Mouse (Mus musculus): Measurements from ENCODE around the gene Cox8a. TPM values are rescaled to one million over a fixed set of nuclear protein-coding genes. Genes with fewer than 3 reads are reported as not detected.

Cox8a gene
- polyA plus RNA-seq (2014; fragmentation: Illumina TruSeq; extraction: RNeasy Lipid Tissue Mini Kit (QIAGEN cat#74804); ENCODE audit: low read depth, low replicate concordance), result 141 TPM

DNA sequence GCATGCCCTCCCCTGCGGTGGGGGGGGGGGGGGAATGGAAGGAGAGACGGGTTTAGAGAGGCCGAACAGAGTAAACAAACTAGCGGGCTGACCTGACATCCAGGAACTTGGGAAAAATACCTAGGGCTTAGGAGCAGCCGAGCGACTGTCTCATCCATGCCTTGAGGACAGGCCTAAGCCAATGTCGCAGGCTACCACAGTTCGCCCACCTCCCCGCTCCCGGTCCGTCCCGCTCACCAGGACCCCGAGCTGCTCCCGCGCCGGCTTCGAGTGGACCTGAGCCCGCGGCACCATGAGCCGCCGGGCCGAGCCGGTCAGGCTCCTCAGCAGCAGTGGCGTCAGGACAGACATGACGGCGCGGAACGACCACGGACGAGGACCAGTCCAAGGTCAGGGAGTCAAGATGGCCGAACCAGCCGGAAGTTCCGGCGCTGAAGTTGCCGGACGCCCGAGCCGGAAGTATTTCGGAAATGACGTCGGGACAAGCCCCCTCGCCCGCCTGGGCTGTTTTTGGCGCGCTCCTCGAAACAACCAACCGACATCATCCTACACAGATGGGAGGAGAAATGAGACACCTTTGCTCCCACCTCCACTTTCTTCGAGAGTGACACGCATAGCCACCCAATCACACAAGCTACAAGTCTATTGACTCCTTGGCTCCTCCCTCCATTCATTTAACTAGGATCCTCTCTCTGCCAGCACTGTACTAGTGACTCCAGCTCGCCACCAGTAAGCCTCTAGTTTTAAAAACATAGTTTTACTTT is at the start of gene Cox8a:
Cox8a (minus strand) TSS at position 455 of the 764 bp plus-strand sequence.

DNA sequence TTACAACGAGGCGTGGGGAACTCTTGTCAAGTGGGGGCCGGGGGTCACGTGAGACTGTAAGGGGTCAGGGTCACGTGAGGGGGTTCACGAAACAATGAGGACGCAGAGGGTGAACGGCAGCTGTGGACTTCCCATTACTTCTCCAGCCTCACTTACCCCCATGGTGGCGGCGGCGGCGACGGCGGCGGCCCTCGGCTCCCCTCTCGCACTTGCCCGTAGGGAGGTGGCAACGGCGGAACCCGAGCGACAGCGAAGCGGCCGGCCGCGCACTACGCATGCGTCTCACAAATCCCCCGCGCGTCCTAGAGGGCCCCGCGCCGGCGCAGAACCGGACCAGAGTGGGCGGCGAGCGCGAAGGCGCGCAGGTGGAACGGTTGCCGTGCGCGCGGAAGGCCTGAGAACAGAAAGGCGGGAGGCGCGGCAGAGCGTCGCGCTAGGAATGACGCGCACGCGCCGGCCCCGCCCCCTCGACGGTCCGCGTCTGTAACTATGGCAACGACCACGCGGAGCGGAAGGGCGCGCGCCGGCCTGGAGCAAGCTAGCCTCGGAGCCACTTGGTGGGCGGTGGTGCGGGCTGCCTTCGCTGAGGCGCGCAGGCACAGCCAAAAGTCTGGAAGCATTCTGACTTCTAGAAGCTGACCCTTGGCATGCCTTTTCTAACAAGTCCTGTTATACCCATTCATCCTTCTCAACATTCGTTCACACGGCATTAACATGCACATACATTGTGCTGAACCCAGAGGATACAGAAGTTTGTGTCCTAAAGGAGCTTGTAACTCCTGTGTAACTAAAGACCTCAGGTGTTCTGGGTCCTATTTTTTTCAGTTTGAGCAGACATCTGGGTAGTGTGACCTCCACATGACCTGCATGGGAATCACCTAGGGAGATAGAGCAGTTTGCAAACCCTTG is 23.6 kb upstream of the Cox8a start, which contains the start of gene Naa40:
Naa40 (minus strand) TSS at position 402 of the 909 bp plus-strand sequence.

DNA sequence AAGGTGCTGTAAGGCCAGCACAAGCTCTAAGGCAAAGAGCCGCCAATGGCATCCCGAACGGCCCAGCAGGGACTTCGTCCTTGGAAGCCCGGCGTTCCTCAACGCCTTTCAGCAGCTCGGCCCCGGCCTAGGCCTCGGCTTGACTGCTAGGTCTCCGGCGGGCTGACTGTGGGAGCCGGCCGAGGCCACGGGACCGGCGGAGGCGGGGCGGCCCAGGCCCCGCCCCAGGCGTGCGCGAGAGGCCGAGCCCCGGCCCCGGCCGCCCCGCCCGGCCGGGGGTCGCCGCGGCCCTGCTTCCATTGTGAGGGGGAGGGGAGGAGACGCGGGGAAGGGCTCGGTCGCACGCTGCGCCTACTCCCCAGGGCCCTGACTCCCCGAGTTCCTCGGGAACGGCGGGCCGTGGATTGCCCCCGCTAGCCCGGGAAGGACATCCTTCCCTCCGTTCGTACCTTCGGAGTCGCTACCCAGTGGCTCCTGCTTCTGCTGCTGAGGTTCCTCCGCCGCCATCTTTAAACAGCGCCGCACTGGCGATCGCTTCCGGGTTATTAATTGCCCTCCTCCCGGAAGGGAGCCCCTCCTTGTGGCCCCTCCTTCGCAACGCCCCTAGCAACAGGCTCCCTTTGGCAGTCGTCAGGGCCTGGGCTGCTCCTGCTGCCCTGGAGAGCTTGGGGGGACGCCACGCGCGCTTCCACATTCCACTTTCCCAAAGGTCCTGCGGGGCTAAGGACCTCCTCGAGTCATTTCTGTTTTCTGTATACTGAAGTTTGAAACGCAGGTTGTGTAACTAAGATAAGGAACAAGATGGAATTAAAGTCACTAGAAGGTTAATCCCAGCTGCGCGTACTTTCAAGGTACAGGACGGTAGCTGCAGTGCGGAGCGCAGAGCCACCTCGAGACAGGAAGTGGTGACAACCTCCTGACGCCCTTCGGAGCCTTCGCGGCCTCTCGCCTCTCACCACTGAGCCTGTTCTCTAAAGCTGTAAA is 11.4 kb downstream of the Cox8a start, which contains the start of gene Otub1:
Otub1 (minus strand) TSS at position 564 of the 984 bp plus-strand sequence.

Other genes starting within 250 kb of the Cox8a start
- 4.9 TPM for gene Ppp1r14b, start 242.6 kb downstream of the Cox8a start, polyA plus RNA-seq (2014; fragmentation: Illumina TruSeq; extraction: RNeasy Lipid Tissue Mini Kit (QIAGEN cat#74804); ENCODE audit: low read depth, low replicate concordance)
- gene Plcb3, start 241.1 kb downstream of the Cox8a start, polyA plus RNA-seq (2014; fragmentation: Illumina TruSeq; extraction: RNeasy Lipid Tissue Mini Kit (QIAGEN cat#74804); ENCODE audit: low read depth, low replicate concordance), result 16.1 TPM
- 7.6 TPM for gene Fkbp2, start 237.1 kb downstream of the Cox8a start, polyA plus RNA-seq (2014; fragmentation: Illumina TruSeq; extraction: RNeasy Lipid Tissue Mini Kit (QIAGEN cat#74804); ENCODE audit: low read depth, low replicate concordance)
- 6.6 TPM for gene Vegfb, start 230.0 kb downstream of the Cox8a start, polyA plus RNA-seq (2014; fragmentation: Illumina TruSeq; extraction: RNeasy Lipid Tissue Mini Kit (QIAGEN cat#74804); ENCODE audit: low read depth, low replicate concordance)
- not detected for gene Dnajc4, start 225.0 kb downstream of the Cox8a start, polyA plus RNA-seq (2014; fragmentation: Illumina TruSeq; extraction: RNeasy Lipid Tissue Mini Kit (QIAGEN cat#74804); ENCODE audit: low read depth, low replicate concordance)
- gene Nudt22, start 221.5 kb downstream of the Cox8a start, polyA plus RNA-seq (2014; fragmentation: Illumina TruSeq; extraction: RNeasy Lipid Tissue Mini Kit (QIAGEN cat#74804); ENCODE audit: low read depth, low replicate concordance), result not detected
- gene Trpt1, start 221.5 kb downstream of the Cox8a start, polyA plus RNA-seq (2014; fragmentation: Illumina TruSeq; extraction: RNeasy Lipid Tissue Mini Kit (QIAGEN cat#74804); ENCODE audit: low read depth, low replicate concordance), result 1.1 TPM
- 0.38 TPM for gene Fermt3, start 198.1 kb downstream of the Cox8a start, polyA plus RNA-seq (2014; fragmentation: Illumina TruSeq; extraction: RNeasy Lipid Tissue Mini Kit (QIAGEN cat#74804); ENCODE audit: low read depth, low replicate concordance)
- gene Stip1, start 177.6 kb downstream of the Cox8a start, polyA plus RNA-seq (2014; fragmentation: Illumina TruSeq; extraction: RNeasy Lipid Tissue Mini Kit (QIAGEN cat#74804); ENCODE audit: low read depth, low replicate concordance), result 30.8 TPM
- 2.6 TPM for gene Macrod1, start 160.8 kb downstream of the Cox8a start, polyA plus RNA-seq (2014; fragmentation: Illumina TruSeq; extraction: RNeasy Lipid Tissue Mini Kit (QIAGEN cat#74804); ENCODE audit: low read depth, low replicate concordance)
- 0.25 TPM for gene Flrt1, start 111.9 kb downstream of the Cox8a start, polyA plus RNA-seq (2014; fragmentation: Illumina TruSeq; extraction: RNeasy Lipid Tissue Mini Kit (QIAGEN cat#74804); ENCODE audit: low read depth, low replicate concordance)
- gene Otub1, start 11.3 kb downstream of the Cox8a start, polyA plus RNA-seq (2014; fragmentation: Illumina TruSeq; extraction: RNeasy Lipid Tissue Mini Kit (QIAGEN cat#74804); ENCODE audit: low read depth, low replicate concordance), result 28.8 TPM
- gene Naa40, start 23.6 kb upstream of the Cox8a start, polyA plus RNA-seq (2014; fragmentation: Illumina TruSeq; extraction: RNeasy Lipid Tissue Mini Kit (QIAGEN cat#74804); ENCODE audit: low read depth, low replicate concordance), result 12.0 TPM
- gene Rcor2, start 49.7 kb upstream of the Cox8a start, polyA plus RNA-seq (2014; fragmentation: Illumina TruSeq; extraction: RNeasy Lipid Tissue Mini Kit (QIAGEN cat#74804); ENCODE audit: low read depth, low replicate concordance), result not detected
- gene Mark2, start 124.2 kb upstream of the Cox8a start, polyA plus RNA-seq (2014; fragmentation: Illumina TruSeq; extraction: RNeasy Lipid Tissue Mini Kit (QIAGEN cat#74804); ENCODE audit: low read depth, low replicate concordance), result 73.6 TPM
- 1.0 TPM for gene Spindoc, start 165.4 kb upstream of the Cox8a start, polyA plus RNA-seq (2014; fragmentation: Illumina TruSeq; extraction: RNeasy Lipid Tissue Mini Kit (QIAGEN cat#74804); ENCODE audit: low read depth, low replicate concordance)
- gene 2700081O15Rik, start 200.0 kb upstream of the Cox8a start, polyA plus RNA-seq (2014; fragmentation: Illumina TruSeq; extraction: RNeasy Lipid Tissue Mini Kit (QIAGEN cat#74804); ENCODE audit: low read depth, low replicate concordance), result 8.4 TPM

All from sigmoid colon, adult 10 weeks (tissue).